Mouse (Mus musculus): ENCODE measurements around the gene Mrgpra1. TPM values are rescaled to one million over a fixed set of nuclear protein-coding genes. Genes with fewer than 3 reads are reported as not detected.
"Not testable (repeated sequence)": the region's sequence is repeated elsewhere in the genome, so short reads cannot be mapped to it uniquely, and the experiment has no call there.

Gene Mrgpra1
- polyA plus RNA-seq, 1 experiment from 2014 or later: not detected

DNA sequence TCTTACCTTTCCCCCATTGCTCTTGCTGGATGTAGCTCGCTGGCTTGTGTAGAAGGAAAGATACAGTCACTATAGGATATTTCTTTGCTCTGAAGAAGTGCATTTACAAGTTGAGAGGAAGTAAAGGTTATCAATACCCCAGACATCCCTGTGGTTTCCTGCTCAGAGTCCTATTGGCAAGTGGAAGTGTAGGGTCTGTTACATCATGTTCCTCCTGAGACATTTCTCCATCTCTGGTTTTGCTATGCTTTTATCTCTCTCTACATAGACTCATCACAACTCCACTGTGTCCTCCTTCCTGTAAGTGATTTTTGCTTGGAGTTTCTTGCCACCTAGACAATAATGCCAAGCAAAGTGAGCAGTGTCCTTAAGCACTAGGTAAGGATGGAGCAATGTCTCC is 35.7 kb downstream of the Mrgpra1 start:
- H3K9me3 ChIP-seq (ENCODE audit: control insufficient read depth, low read length): no peaks in the 10 kb centered on the region
- WGBS: 43% methylated on average over 1 of the region's 1 CpGs
- no peak for DNase-seq (ENCODE audit: low spot score)
- H3K36me3 ChIP-seq (ENCODE audit: control insufficient read depth, insufficient read depth, low read length): no peaks in the 10 kb centered on the region
- no peak for ATAC-seq (ENCODE audit: low FRiP score, low TSS enrichment)
- H3K9ac ChIP-seq (ENCODE audit: low read length): no peak overlapping the region
- no peak overlapping the region for H3K27ac ChIP-seq (replicated peaks)
- no peak overlapping the region for H3K4me3 ChIP-seq (ENCODE audit: low read depth, low read length)
- no peak for TF ChIP-seq EP300 (optimal IDR thresholded peaks at IDR 0.05)
- no peak for TF ChIP-seq CTCF (IDR thresholded peaks at IDR 0.05; ENCODE audit: low read depth)
- no peaks in the 10 kb centered on the region for H3K27me3 ChIP-seq (ENCODE audit: control insufficient read depth, insufficient read depth, low read length)
- H3K4me1 ChIP-seq (replicated peaks; ENCODE audit: control insufficient read depth, insufficient read depth): no peaks in the 10 kb centered on the region
- H3K4me2 ChIP-seq (replicated peaks; ENCODE audit: low read depth): no peak overlapping the region

DNA sequence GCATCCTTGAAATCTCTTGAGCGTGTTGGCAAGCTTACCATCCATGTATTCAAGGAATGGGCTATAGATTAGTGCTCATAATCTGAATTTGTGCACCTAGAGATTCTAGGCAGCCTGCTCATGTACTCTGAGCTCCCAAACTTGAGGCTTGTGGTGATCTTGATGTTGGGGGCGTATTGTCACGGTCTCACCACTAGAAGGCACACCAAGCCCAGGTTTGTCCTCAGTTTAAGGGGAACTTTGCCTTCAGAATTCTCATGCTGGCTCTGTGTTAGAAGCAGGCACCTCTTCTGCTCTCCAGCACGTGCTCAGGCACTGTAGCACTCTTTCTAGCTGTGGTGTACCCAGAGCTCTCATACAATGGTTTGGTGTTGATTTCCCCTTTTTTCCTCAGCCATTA is 41.8 kb downstream of the Mrgpra1 start:
- no peak overlapping the region for H3K4me2 ChIP-seq (replicated peaks; ENCODE audit: low read depth)
- DNase-seq (ENCODE audit: low spot score): no peak
- no peak overlapping the region for H3K9ac ChIP-seq (ENCODE audit: low read length)
- H3K27me3 ChIP-seq (ENCODE audit: control insufficient read depth, insufficient read depth, low read length): no peaks in the 10 kb centered on the region
- no peaks in the 10 kb centered on the region for H3K9me3 ChIP-seq (ENCODE audit: control insufficient read depth, low read length)
- TF ChIP-seq CTCF (IDR thresholded peaks at IDR 0.05; ENCODE audit: low read depth) (peak; percentile 39), EP300 (optimal IDR thresholded peaks at IDR 0.05) (no peak)
- H3K36me3 ChIP-seq (ENCODE audit: control insufficient read depth, insufficient read depth, low read length): no peaks in the 10 kb centered on the region
- 40% methylated on average over 4 of the region's 4 CpGs for WGBS
- H3K4me1 ChIP-seq (replicated peaks; ENCODE audit: control insufficient read depth, insufficient read depth): no peaks in the 10 kb centered on the region
- H3K4me3 ChIP-seq (ENCODE audit: low read depth, low read length): no peak overlapping the region
- H3K27ac ChIP-seq (replicated peaks): no peak overlapping the region
- no peak for ATAC-seq (ENCODE audit: low FRiP score, low TSS enrichment)

- Histone ChIP-seq H3K4me3 (ENCODE audit: low read depth, low read length) (no peak overlapping the region), H3K27ac (replicated peaks) (no peak overlapping the region), H3K4me1 (replicated peaks; ENCODE audit: control insufficient read depth, insufficient read depth) (no peaks in the 10 kb centered on the region), H3K9ac (ENCODE audit: low read length) (no peak overlapping the region), H3K4me2 (replicated peaks; ENCODE audit: low read depth) (no peak overlapping the region), H3K36me3 (ENCODE audit: control insufficient read depth, insufficient read depth, low read length) (no peaks in the 10 kb centered on the region), H3K27me3 (ENCODE audit: control insufficient read depth, insufficient read depth, low read length) (no peaks in the 10 kb centered on the region), H3K9me3 (ENCODE audit: control insufficient read depth, low read length) (no peaks in the 10 kb centered on the region)
- 86% methylated on average over 10 of the region's 10 CpGs for WGBS
- DNase-seq (ENCODE audit: low spot score) (no peak), ATAC-seq (ENCODE audit: low FRiP score, low TSS enrichment) (no peak)
- no peak for TF ChIP-seq CTCF (IDR thresholded peaks at IDR 0.05; ENCODE audit: low read depth)
- no peak for TF ChIP-seq EP300 (optimal IDR thresholded peaks at IDR 0.05)
These were observed 44.2 kb downstream of the Mrgpra1 start for GRCm38 (mm10) chr7:47309855-47310254.

DNA sequence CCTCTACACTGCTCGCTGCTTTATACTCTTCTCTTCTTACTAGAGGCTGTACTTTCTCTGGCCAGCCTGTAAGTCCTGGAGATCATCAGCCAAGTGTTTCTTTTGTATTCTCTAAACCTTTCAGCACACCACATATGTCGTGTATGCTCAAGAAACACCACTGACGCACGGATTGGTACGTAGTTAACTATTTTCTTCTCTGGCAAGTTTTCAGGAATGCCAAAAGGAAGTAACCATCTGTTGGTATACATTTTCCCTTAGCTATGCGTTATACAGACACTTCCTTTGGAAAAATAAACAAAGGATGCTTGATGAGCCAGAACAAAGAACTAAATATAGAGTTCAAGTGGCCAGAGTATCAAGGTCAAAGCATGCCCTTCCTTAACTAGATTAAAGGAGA is 49.4 kb downstream of the Mrgpra1 start:
- not testable (repeated sequence) for DNase-seq (ENCODE audit: low spot score); H3K4me3 ChIP-seq (ENCODE audit: low read depth, low read length); H3K9ac ChIP-seq (ENCODE audit: low read length); H3K36me3 ChIP-seq (ENCODE audit: control insufficient read depth, insufficient read depth, low read length); H3K27me3 ChIP-seq (ENCODE audit: control insufficient read depth, insufficient read depth, low read length); H3K4me2 ChIP-seq (replicated peaks; ENCODE audit: low read depth); ATAC-seq (ENCODE audit: low FRiP score, low TSS enrichment); H3K4me1 ChIP-seq (replicated peaks; ENCODE audit: control insufficient read depth, insufficient read depth); H3K27ac ChIP-seq (replicated peaks); H3K9me3 ChIP-seq (ENCODE audit: control insufficient read depth, low read length)
- WGBS: 79% methylated on average over 5 of the region's 6 CpGs

DNA sequence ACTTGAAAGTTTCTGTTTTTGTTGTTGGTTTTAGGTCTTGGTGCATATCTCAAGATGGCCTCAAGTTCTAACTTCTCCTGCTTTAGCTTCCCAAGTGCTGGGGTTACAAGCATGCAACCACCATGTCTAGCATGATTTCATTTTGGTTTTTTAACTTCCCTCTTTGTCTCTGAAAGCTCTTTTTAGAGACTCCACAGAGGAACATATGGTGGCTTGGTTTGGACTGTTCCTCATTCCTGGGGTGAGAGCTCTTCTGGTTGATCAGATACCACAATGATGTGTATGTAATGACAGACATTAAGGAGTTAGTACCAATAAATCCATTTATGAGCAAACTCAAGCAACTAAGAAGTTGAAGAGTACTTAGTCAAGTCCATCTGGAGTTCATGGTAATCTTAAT is 54.4 kb downstream of the Mrgpra1 start:
- not testable (repeated sequence) for H3K27ac ChIP-seq (replicated peaks)

More for the DNA sequence above, 54.4 kb downstream of the Mrgpra1 start:
- H3K4me3 ChIP-seq (ENCODE audit: low read depth, low read length); H3K9ac ChIP-seq (ENCODE audit: low read length); H3K27me3 ChIP-seq (ENCODE audit: control insufficient read depth, insufficient read depth, low read length); H3K36me3 ChIP-seq (ENCODE audit: control insufficient read depth, insufficient read depth, low read length); H3K4me1 ChIP-seq (replicated peaks; ENCODE audit: control insufficient read depth, insufficient read depth); ATAC-seq (ENCODE audit: low FRiP score, low TSS enrichment); H3K4me2 ChIP-seq (replicated peaks; ENCODE audit: low read depth); H3K9me3 ChIP-seq (ENCODE audit: control insufficient read depth, low read length); DNase-seq (ENCODE audit: low spot score): not testable (repeated sequence)

Other genes with a start within 250 kb of the Mrgpra1 start
- 0.33 and 0.42 TPM in 2 replicates for gene Ptpn5, start 220.6 kb downstream of the Mrgpra1 start, polyA plus RNA-seq (2015; fragmentation: Nextera tagmentation; extraction: Ambion mirVana)
- gene Mrgpra6, start 149.3 kb downstream of the Mrgpra1 start, polyA plus RNA-seq (2015; fragmentation: Nextera tagmentation; extraction: Ambion mirVana): not detected in 2 replicates
- not detected in 2 replicates for gene Mrgpra9, start 101.4 kb downstream of the Mrgpra1 start, polyA plus RNA-seq (2015; fragmentation: Nextera tagmentation; extraction: Ambion mirVana)
- not detected in 2 replicates for gene Mrgpra2a, start 97.9 kb upstream of the Mrgpra1 start, polyA plus RNA-seq (2015; fragmentation: Nextera tagmentation; extraction: Ambion mirVana)
- gene Mrgpra2b, start 174.6 kb upstream of the Mrgpra1 start, polyA plus RNA-seq (2015; fragmentation: Nextera tagmentation; extraction: Ambion mirVana): not detected in 2 replicates
- gene Mrgpra3, start 247.1 kb upstream of the Mrgpra1 start, polyA plus RNA-seq (2015; fragmentation: Nextera tagmentation; extraction: Ambion mirVana): not detected in 2 replicates